Mouse (Mus musculus): ENCODE data around the gene Aaas.
A peak's percentile ranks its signal among the peaks of the same experiment; 100 is the strongest.

The Aaas gene

GRCm38 (mm10) chr15:102302542-102302941, 48.0 kb downstream of the Aaas start:
- peak; percentile 76 for DNase-seq

GRCm38 (mm10) chr15:102296368-102297006, 54.1 kb downstream of the Aaas start:
- no peak for DNase-seq

- peak; percentile 97 for DNase-seq
These were observed 54.8 kb downstream of the Aaas start, which contains the start of gene Espl1 for GRCm38 (mm10) chr15:102295633-102296367. TSS of gene Espl1 (plus strand) at chr15:102296266.
